Mouse (Mus musculus) cortical plate, adult 2 months (tissue): ENCODE data around the gene Slc5a6.

ENCODE experiments used
- CTCF ChIP-seq: fragments of 200-500 bp; IDR thresholded peaks from 2 replicates; pipeline ENCODE4 v1.5.1; 2011; ENCODE audit warnings: mild to moderate bottlenecking, control low read depth, low read length; ENCODE audit not compliant: insufficient read depth; ENCODE audit errors: extremely low read depth
- POLR2A ChIP-seq: fragments of 200-500 bp; IDR thresholded peaks from 2 replicates; pipeline ENCODE4 v1.6.1; 2011; ENCODE audit warnings: mild to moderate bottlenecking, low read length, control low read depth; ENCODE audit not compliant: insufficient read depth; ENCODE audit errors: extremely low read depth

DNA sequence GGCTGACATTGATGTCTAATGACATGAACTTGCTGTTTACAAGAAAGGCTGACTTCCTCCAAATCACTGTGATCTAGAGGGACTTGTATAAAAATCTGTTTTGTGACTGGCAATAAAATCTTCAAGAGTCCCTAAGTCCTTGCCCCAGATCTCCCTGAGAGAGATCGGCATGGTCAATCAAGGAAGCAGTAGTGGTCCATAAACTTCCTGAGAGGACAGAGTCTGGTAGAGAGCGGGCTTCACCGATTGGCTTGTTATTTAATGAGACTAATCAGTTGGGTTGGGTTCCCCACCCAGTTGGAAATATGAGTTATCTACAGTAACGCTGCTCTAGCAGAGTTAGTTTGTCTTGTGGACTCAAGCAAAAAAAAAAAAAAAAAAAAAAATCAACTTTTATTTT lies 17.8 kb downstream of the Slc5a6 start:
- TF ChIP-seq POLR2A (no peak), CTCF (no peak)
